Mouse (Mus musculus) embryonic facial prominence, embryonic 15.5 days (tissue): ENCODE results near the gene Timm8a2. TPM values are rescaled to one million over a fixed set of nuclear protein-coding genes. Genes with fewer than 3 reads are reported as not detected.

Experiments used
- ATAC-seq: fragments of 200-750 bp; cut with Nextera tagmentation; 2 replicates; pipeline ENCODE4 v1.8.0; 2017; ENCODE audit warnings: low read depth, moderate TSS enrichment; ENCODE audit not compliant: insufficient number of reproducible peaks, low FRiP score, low TSS enrichment
- H3K27ac ChIP-seq: fragments of 300-500 bp; sonication (generic); replicated peaks from 2 replicates; pipeline ENCODE4 v1.5.1; 2015; ENCODE audit warnings: mild to moderate bottlenecking, inconsistent platforms
- H3K27me3 ChIP-seq: fragments of 300-500 bp; sonication (generic); 2 replicates; pipeline ENCODE4 v1.6.1; 2015; ENCODE audit warnings: inconsistent platforms
- H3K36me3 ChIP-seq: fragments of 300-500 bp; sonication (generic); 2 replicates; pipeline ENCODE4 v1.6.1; 2015; ENCODE audit warnings: mild to moderate bottlenecking, inconsistent platforms
- H3K4me1 ChIP-seq: fragments of 300-500 bp; sonication (generic); 2 replicates; pipeline ENCODE4 v1.6.1; 2015; ENCODE audit warnings: inconsistent platforms
- H3K4me2 ChIP-seq: fragments of 300-500 bp; sonication (generic); replicated peaks from 2 replicates; pipeline ENCODE4 v1.6.1; 2015; ENCODE audit warnings: mild to moderate bottlenecking, inconsistent platforms
- H3K4me3 ChIP-seq: fragments of 300-500 bp; sonication (generic); replicated peaks from 2 replicates; pipeline ENCODE4 v1.5.1; 2015; ENCODE audit warnings: mild to moderate bottlenecking, inconsistent platforms
- H3K9ac ChIP-seq: fragments of 300-500 bp; sonication (generic); 2 replicates; pipeline ENCODE4 v1.6.1; 2015; ENCODE audit warnings: inconsistent platforms
- H3K9me3 ChIP-seq: fragments of 300-500 bp; sonication (generic); replicated peaks from 2 replicates; pipeline ENCODE4 v1.6.1; 2016; ENCODE audit warnings: inconsistent platforms
- WGBS: fragments of 180-500 bp; shearing (Covaris S2); methylation state at CpG from one replicate; pipeline ENCODE4 v1.1.7; 2015; 5-methylcytosine and 5-hydroxymethylcytosine counted together
- polyA plus RNA-seq: library from polyadenylated mRNA; unstranded; fragments of >200 nt; fragmentation: Nextera tagmentation; extraction: Ambion mirVana; gene quantifications from 2 replicates; pipeline ENCODE4 v1.2.1, GENCODE M21; 2015

Timm8a2 gene
- polyA plus RNA-seq, 1 experiment from 2014 or later, result not detected

DNA sequence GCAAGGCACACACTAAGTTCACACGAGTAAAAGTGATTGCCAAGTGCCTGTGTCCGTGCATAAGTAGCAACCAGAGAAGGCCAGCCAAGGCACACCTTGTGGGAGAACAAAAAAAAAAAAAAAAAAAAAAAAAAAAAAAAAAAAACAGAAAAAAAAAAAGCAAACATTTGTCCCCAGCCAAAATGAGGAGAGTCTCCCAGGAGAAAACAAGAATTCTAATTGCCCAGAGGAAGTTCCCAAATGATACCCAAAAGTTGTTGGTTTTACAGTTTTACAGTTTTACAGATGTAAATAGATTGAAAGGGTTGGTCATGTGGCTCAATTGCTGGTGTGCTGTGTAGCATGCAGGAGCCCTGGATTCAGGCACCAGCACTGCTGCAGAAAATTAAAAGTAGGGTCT, 2.4 kb upstream of the Timm8a2 start:
- Histone ChIP-seq H3K27ac (no peak overlapping the region), H3K4me3 (no peak overlapping the region), H3K9ac (no peak overlapping the region), H3K9me3 (0 out of 2 replicates have a peak, but pooled peaks cover 3% of the 10 kb centered on the region), H3K4me2 (no peak overlapping the region), H3K36me3 (no peaks in the 10 kb centered on the region), H3K4me1 (no peaks in the 10 kb centered on the region), H3K27me3 (no peaks in the 10 kb centered on the region)
- WGBS, result 76% methylated on average over 2 of the region's 2 CpGs
- no peak for ATAC-seq

DNA sequence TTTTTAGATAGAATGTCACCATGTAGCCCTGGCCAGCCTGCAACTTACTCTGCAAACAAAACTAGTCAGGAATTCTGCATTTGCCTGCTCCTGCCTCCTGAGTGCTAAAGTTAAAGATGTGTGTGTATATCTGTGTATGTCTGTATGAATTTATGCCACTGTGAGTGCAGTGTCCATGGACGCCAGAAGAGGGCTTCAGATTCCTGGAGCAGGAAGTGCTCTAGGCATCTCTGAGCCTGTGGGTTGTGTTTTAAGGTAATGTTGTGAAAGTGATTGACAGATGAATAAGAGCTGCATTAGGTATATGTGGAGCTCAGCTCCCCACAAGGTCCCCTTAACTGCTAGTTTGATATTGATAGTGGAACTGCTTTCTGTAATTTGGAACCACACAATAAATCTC, 707 bp downstream of the Timm8a2 start:
- Histone ChIP-seq H3K27ac (no peak overlapping the region), H3K9ac (no peak overlapping the region), H3K27me3 (no peaks in the 10 kb centered on the region), H3K4me3 (no peak overlapping the region), H3K9me3 (0 out of 2 replicates have a peak, but pooled peaks cover 3% of the 10 kb centered on the region), H3K4me2 (no peak overlapping the region), H3K36me3 (no peaks in the 10 kb centered on the region), H3K4me1 (no peaks in the 10 kb centered on the region)
- 86% methylated on average over 1 of the region's 1 CpGs for WGBS
- ATAC-seq, result no peak

DNA sequence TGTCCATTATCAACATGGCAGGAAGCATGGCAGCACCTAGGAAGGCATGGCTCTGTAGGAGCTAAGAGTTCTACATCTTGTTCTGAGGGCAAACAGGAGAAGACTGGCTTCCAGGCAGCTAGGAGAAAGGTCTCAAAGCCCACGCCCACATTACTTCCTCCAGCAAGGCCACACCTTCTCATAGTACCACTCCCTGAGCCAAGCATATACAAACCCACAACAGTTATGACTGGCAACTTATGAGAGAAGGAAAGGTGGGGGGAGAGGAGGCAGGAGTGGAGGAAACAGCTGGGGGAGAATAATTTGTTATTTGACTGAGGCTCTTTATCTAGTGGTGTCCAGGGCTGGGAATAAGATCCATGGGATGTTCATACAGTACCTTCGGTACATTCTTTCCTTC, 1.4 kb downstream of the Timm8a2 start:
- ATAC-seq, result no peak
- 0 out of 2 replicates have a peak, but pooled peaks cover 3% of the 10 kb centered on the region for H3K9me3 ChIP-seq

DNA sequence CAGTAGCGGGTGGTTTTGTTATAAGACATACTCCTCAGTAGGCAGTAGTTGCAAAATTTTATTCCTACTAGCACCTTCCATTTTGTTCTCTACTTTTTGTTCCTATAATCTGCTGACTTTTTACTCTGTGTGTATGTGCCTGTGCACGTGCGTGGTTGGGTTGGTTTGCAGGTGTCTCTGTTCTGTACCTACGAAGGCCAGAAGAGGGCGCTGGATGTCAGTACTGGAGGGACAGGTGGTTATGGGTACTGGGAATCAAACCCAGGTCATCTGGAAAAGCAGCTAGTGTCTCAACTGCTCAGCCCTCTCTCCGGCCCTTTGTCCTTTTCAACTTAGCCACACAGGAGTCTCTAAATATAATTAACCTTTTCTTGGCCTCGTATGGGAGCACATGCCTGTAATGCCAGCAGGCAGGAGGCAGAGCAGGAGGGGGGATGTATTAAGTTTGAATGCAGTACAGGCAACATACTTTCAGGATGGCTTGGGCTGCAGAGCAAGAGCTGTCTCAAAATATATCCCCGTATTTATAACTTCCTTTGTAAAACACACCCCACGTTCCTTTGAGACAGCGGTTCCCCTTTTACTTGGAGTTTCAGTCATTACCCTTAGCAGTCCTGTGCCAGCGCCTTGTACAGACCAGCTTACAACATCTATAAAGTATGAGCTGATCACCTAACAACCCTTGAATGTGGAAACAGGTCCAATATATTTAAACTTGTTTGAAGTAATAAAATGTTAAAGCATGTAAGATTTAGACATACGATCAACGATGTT, 4.6 kb downstream of the Timm8a2 start:
- Histone ChIP-seq H3K27me3 (no peaks in the 10 kb centered on the region), H3K9me3 (0 out of 2 replicates have a peak, but pooled peaks cover 3% of the 10 kb centered on the region), H3K4me3 (no peak overlapping the region), H3K4me2 (no peak overlapping the region), H3K36me3 (no peaks in the 10 kb centered on the region), H3K4me1 (no peaks in the 10 kb centered on the region), H3K9ac (no peak overlapping the region), H3K27ac (no peak overlapping the region)
- WGBS, result 82% methylated on average over 13 of the region's 13 CpGs
- no peak for ATAC-seq

More for the DNA sequence above, 1.4 kb downstream of the Timm8a2 start:
- Histone ChIP-seq H3K4me3 (no peak overlapping the region), H3K27ac (no peak overlapping the region), H3K9ac (no peak overlapping the region), H3K4me2 (no peak overlapping the region), H3K36me3 (no peaks in the 10 kb centered on the region), H3K4me1 (no peaks in the 10 kb centered on the region), H3K27me3 (no peaks in the 10 kb centered on the region)
- 89% methylated on average over 2 of the region's 2 CpGs for WGBS

DNA sequence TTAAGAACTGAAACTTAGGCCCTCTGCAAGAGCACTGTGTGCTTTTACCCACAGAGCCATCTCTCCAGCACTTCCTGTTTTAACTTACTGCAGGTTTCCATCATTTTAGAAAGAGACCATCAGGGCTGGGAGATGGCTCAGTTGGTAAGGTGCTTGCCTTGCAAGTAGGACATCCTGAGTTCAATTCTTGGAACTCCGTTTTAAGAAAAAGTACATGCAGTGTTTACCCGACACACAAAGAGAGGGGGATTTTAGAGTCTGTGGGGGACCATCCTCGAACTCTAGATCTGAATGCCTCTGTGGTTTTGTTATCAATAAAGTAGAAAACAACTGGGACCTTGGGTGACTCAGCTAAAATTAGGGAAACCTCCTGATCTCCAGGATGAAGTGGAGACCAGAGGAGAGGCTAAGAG, 6.9 kb downstream of the Timm8a2 start:
- no peak for ATAC-seq
- H3K27me3 ChIP-seq, result no peaks in the 10 kb centered on the region
- H3K36me3 ChIP-seq, result no peaks in the 10 kb centered on the region
- WGBS, result 85% methylated on average over 3 of the region's 3 CpGs
- no peaks in the 10 kb centered on the region for H3K9me3 ChIP-seq
- no peak overlapping the region for H3K4me2 ChIP-seq
- H3K4me3 ChIP-seq, result no peak overlapping the region
- no peak overlapping the region for H3K9ac ChIP-seq
- H3K27ac ChIP-seq, result no peak overlapping the region
- no peaks in the 10 kb centered on the region for H3K4me1 ChIP-seq

DNA sequence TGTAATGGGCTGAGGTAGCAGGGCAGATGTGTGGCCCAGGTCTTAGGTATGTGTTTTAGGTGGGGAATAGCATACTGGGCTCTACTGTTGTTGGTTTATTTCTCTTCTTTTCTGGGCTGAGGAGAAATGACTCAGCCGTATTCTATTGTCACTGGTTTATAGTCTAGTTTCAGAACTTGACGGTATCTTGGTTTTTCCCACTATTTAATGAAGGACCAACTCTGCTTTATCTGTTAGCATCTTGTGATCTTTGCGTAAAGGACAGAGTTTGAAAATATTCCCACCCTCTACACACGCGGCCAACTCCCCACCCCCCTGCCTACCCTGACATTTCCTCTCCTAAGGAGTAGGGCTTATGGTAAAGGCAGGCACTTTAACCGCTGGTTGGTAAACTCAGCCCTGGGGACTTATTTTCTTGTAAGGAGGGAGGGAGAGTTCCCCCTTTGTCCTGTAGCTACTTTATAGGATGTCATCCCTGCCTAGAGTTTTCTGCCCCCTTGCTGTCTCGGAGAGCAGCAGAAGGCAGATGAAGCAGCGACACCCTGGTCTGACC, 7.7 kb downstream of the Timm8a2 start:
- Histone ChIP-seq H3K4me3 (no peak overlapping the region), H3K9ac (no peak overlapping the region), H3K9me3 (no peaks in the 10 kb centered on the region), H3K27me3 (no peaks in the 10 kb centered on the region), H3K4me1 (no peaks in the 10 kb centered on the region), H3K36me3 (no peaks in the 10 kb centered on the region), H3K27ac (no peak overlapping the region), H3K4me2 (no peak overlapping the region)
- 71% methylated on average over 8 of the region's 8 CpGs for WGBS
- ATAC-seq, result no peak

DNA sequence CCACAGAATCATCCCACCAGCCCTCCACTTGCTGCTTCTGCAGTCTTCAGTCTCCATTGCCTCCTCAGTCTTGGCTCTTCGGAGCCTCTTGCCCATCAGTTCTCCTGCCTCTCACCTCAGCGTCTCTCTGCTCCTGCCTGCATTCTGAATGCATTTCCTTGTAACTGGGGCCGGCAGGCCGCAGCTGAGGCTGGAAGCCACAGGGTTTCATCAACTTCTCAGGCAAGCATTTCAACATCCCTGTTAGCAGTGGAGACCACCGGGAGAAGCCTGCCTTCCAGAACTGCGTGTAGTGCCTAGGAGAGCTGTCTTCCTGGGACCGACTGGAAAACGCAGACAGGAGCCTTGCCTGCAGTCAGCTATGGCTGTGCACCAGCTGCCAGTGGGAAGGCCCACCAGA, 13.3 kb downstream of the Timm8a2 start:
- Histone ChIP-seq H3K9ac (no peak overlapping the region), H3K4me1 (no peaks in the 10 kb centered on the region), H3K36me3 (no peaks in the 10 kb centered on the region), H3K4me3 (no peak overlapping the region), H3K27me3 (no peaks in the 10 kb centered on the region), H3K27ac (no peak overlapping the region), H3K9me3 (no peaks in the 10 kb centered on the region), H3K4me2 (no peak overlapping the region)
- 86% methylated on average over 8 of the region's 8 CpGs for WGBS
- ATAC-seq, result no peak

DNA sequence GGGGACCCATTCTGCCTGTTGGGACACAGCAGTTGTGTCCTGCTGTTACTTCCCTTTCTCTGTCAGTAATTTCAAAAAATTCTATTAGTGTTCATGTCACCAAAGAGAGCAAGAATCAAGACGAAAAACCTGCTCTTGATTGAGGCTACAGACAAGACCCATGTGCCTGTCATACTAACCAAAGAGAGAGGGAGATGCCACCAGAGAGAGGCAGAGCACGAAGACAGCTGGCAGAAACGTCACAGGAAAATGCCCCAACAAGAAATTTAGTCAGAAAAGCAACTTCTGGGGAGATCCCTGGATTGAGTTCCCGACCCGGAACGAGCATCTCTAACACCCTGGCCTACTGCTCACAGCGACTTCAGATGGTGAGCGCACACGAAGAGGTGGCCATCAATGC, 14.3 kb downstream of the Timm8a2 start:
- H3K27me3 ChIP-seq, result no peaks in the 10 kb centered on the region
- no peak overlapping the region for H3K4me3 ChIP-seq
- H3K4me2 ChIP-seq, result no peak overlapping the region
- WGBS, result 76% methylated on average over 9 of the region's 9 CpGs
- no peaks in the 10 kb centered on the region for H3K9me3 ChIP-seq
- H3K4me1 ChIP-seq, result 0 out of 2 replicates have a peak, but pooled peaks cover 4% of the 10 kb centered on the region
- H3K36me3 ChIP-seq, result no peaks in the 10 kb centered on the region
- no peak overlapping the region for H3K27ac ChIP-seq
- ATAC-seq, result no peak
- H3K9ac ChIP-seq, result no peak overlapping the region

DNA sequence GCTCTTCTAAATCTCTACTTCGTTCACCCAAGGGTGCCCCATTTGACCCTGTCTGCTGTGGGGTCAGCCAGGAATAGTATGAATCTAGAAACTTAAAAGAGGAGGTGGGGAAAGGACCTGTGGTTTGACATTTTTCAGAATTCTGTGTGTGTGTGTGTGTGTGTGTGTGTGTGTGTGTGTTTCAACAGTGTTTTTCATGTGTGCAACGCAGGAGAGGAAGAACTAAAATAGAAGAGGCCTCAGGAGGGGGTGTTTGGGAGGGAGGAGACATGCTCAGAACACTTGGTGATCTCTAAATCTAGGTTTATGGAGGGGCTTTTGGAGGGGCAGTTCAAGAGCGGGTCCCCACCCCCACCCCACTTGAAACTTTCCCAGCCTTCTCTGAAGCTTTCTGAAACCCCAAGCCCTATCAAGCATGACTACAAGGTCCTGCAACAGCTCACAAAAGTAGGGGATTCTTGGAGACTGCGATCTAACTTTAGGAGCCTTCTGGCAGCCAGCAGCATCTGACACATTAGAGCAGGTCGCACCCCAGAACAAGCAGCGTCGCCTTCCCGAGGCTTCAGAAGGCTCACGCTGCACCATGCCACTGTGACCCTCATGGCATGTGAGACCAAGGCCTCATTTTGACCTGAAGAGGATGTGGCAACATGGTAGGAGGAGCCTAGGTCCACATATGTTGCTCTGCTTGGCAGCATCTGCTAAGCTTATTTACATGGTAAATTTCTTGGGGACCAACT, 18.6 kb downstream of the Timm8a2 start:
- WGBS, result 82% methylated on average over 9 of the region's 9 CpGs
- Histone ChIP-seq H3K27ac (no peak overlapping the region), H3K4me1 (0 out of 2 replicates have a peak, but pooled peaks cover 4% of the 10 kb centered on the region), H3K9ac (no peak overlapping the region), H3K4me3 (no peak overlapping the region), H3K36me3 (no peaks in the 10 kb centered on the region), H3K27me3 (no peaks in the 10 kb centered on the region), H3K4me2 (no peak overlapping the region), H3K9me3 (no peaks in the 10 kb centered on the region)
- no peak for ATAC-seq

DNA sequence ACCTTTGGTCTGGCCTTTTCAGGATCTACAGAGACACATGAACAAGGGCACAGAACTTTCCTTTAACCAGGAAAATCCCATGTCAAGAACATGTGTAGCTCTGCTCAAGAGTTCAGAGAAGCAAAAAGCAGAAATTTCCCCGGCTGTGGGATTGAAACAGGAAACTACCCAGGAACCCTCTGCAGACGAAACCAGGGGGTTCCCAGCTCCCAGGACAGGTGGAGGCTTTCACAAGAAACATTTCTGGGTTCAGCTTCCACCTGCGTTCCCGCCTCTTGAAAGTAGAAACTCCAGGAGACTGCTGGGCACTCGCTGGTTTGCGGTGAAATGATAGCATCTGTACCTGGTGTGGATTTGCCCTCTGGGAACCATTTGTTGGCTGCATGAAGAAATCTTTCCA, 22.4 kb downstream of the Timm8a2 start:
- Histone ChIP-seq H3K4me3 (no peak overlapping the region), H3K4me2 (no peak overlapping the region), H3K4me1 (0 out of 2 replicates have a peak, but pooled peaks cover 4% of the 10 kb centered on the region), H3K9me3 (no peaks in the 10 kb centered on the region), H3K9ac (no peak overlapping the region), H3K27me3 (no peaks in the 10 kb centered on the region), H3K27ac (no peak overlapping the region), H3K36me3 (no peaks in the 10 kb centered on the region)
- WGBS, result 71% methylated on average over 6 of the region's 6 CpGs
- no peak for ATAC-seq

DNA sequence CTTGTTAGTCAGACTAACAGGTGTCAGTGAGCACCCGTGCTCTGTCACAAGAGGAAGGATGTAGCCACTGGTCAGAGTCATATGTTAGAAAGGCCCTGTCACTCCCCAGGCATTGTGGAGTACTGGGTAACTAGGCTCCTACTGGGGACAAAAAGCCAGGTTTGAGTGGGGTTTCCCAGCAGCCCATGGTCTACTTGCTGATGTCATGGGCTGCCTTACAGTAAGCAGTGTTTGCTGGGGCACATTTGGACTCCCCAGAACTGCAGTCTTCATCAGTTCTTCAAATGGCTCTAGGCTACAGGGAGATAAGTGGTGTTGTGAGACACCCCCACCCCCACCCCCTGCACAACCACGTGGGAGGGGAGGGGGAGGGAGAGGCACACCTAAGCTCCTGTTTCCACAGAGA, 23.5 kb downstream of the Timm8a2 start:
- H3K4me2 ChIP-seq, result no peak overlapping the region
- H3K9me3 ChIP-seq, result no peaks in the 10 kb centered on the region
- 0 out of 2 replicates have a peak, but pooled peaks cover 4% of the 10 kb centered on the region for H3K4me1 ChIP-seq
- H3K4me3 ChIP-seq, result no peak overlapping the region
- no peak for ATAC-seq
- WGBS, result 27% methylated on average over 2 of the region's 2 CpGs
- no peaks in the 10 kb centered on the region for H3K27me3 ChIP-seq
- H3K27ac ChIP-seq, result no peak overlapping the region
- H3K36me3 ChIP-seq, result no peaks in the 10 kb centered on the region
- H3K9ac ChIP-seq, result no peak overlapping the region
